Comparison of ENCODE assay signal across 12 mouse cellular contexts in genomic region chr16:85546519-85546918, GRCm38 (mm10). TPM values are rescaled to one million over a fixed set of nuclear protein-coding genes. Genes with fewer than 3 reads are reported as not detected.
DNase-seq lines count a peak whose midpoint lies in the region; ATAC-seq and TF ChIP-seq lines count a peak whose summit lies in the region.
"Had no signal": no experiment of that assay in that cellular context is flagged by ENCODE, and none has a peak within 500 bp of the region (broad histone marks: within the 10 kb centered on the region; RNA-seq: fewer than 3 reads in every experiment).

No protein-coding gene starts in this region.

- H3K9me3 ChIP-seq in heart, embryonic 14.5 days (ENCODE audit: control insufficient read depth, low read length), result no peaks in the 10 kb centered on the region
- H3K9me3 ChIP-seq in kidney, embryonic 15.5 days (replicated peaks), result no peaks in the 10 kb centered on the region
- H3K9me3 ChIP-seq: hindbrain, embryonic 10.5 days; limb, embryonic 15.5 days had no signal

- WGBS in heart, embryonic 14.5 days, result 55% methylated on average over 6 of the region's 6 CpGs
- WGBS in kidney, embryonic 15.5 days, result 39% methylated on average over 6 of the region's 6 CpGs

- H3K36me3 ChIP-seq in heart, embryonic 14.5 days (ENCODE audit: control insufficient read depth, insufficient read depth, low read length), result no peaks in the 10 kb centered on the region
- no peaks in the 10 kb centered on the region for H3K36me3 ChIP-seq in kidney, embryonic 15.5 days
- H3K36me3 ChIP-seq: hindbrain, embryonic 10.5 days; limb, embryonic 15.5 days; midbrain, embryonic 13.5 days had no signal

- H3K4me3 ChIP-seq in layer of hippocampus, adult 2 months, result no peak overlapping the region
- no peak overlapping the region for H3K4me3 ChIP-seq in heart, embryonic 14.5 days (ENCODE audit: control insufficient read depth in 1 of 2, insufficient read depth in 1 of 2, low read depth in 1 of 2, low read length in 2 of 2)
- no peak overlapping the region for H3K4me3 ChIP-seq in kidney, embryonic 15.5 days (replicated peaks)
- H3K4me3 ChIP-seq: hindbrain, embryonic 10.5 days; limb, embryonic 15.5 days; midbrain, embryonic 13.5 days had no signal

- peaks cover 0 to 4% of the 10 kb centered on the region in 2 experiments; a peak in 1 of 4 replicates for H3K4me1 ChIP-seq in heart, embryonic 14.5 days (ENCODE audit: control insufficient read depth in 2 of 2, insufficient read depth in 2 of 2, low read length in 2 of 2)
- H3K4me1 ChIP-seq in kidney, embryonic 15.5 days, result peaks cover 8% of the 10 kb centered on the region

- peak overlapping the region; percentile 46; the same call in 1 of the 2 replicates for H3K27ac ChIP-seq in layer of hippocampus, adult 2 months
- H3K27ac ChIP-seq in heart, embryonic 14.5 days (replicated peaks in 1 of 2; ENCODE audit: control insufficient read depth in 1 of 2, insufficient read depth in 1 of 2, low read depth in 2 of 2, low read length in 2 of 2), result peak overlapping the region; percentile 27 to 31; a peak in 1 of 4 replicates
- 0 out of 2 replicates have a peak overlapping the region, but pooled peaks have one; percentile 22 for H3K27ac ChIP-seq in kidney, embryonic 15.5 days
- H3K27ac ChIP-seq: hindbrain, embryonic 10.5 days; limb, embryonic 15.5 days; midbrain, embryonic 13.5 days had no signal

- TF ChIP-seq CTCF in layer of hippocampus, adult 2 months (conservative IDR thresholded peaks at IDR 0.05), result no peak

- no peaks in the 10 kb centered on the region for H3K27me3 ChIP-seq in heart, embryonic 14.5 days (ENCODE audit: control insufficient read depth, insufficient read depth, low read length)
- no peaks in the 10 kb centered on the region for H3K27me3 ChIP-seq in kidney, embryonic 15.5 days
- H3K27me3 ChIP-seq: limb, embryonic 15.5 days; midbrain, embryonic 13.5 days had no signal

- peak overlapping the region; percentile 21; the same call in 1 of the 2 replicates for H3K4me2 ChIP-seq in heart, embryonic 14.5 days (ENCODE audit: low read length)
- H3K4me2 ChIP-seq in kidney, embryonic 15.5 days, result 0 out of 2 replicates have a peak overlapping the region, but pooled peaks have one; percentile 3
- H3K4me2 ChIP-seq: limb, embryonic 15.5 days; midbrain, embryonic 13.5 days had no signal

- DNase-seq in layer of hippocampus, adult 2 months (ENCODE audit: low spot score in 2 of 2), result no peak
- DNase-seq in layer of hippocampus, postnatal 14 days (ENCODE audit: low spot score in 2 of 2), result no peak
- DNase-seq in lung, postnatal 25 days (ENCODE audit: low spot score), result peak; percentile 76
- no peak for DNase-seq in thymus, postnatal 10 days (ENCODE audit: low spot score in 2 of 2)
- DNase-seq in right cerebral cortex, postnatal 14 days, result no peak
- DNase-seq: layer of hippocampus, adult 9-11 months had no signal

- ATAC-seq in heart, embryonic 14.5 days (ENCODE audit: insufficient number of reproducible peaks, insufficient read depth, low FRiP score, low read depth), result no peak
- no peak for ATAC-seq in kidney, embryonic 15.5 days (replicated peaks; ENCODE audit: low FRiP score)
- ATAC-seq: forebrain, embryonic 14.5 days; midbrain, embryonic 13.5 days had no signal

- H3K9ac ChIP-seq in heart, embryonic 14.5 days (ENCODE audit: low read length), result no peak overlapping the region
- H3K9ac ChIP-seq in kidney, embryonic 15.5 days, result no peak overlapping the region
- H3K9ac ChIP-seq: limb, embryonic 15.5 days; midbrain, embryonic 13.5 days had no signal

RNA-seq across cellular contexts. Expression of gene Cyyr1, which starts 6.7 kb away (rescaled TPM):
- 1 to 10 TPM; 4.0 to 6.1 TPM for total RNA-seq in layer of hippocampus, adult 2 months (2021)
- total RNA-seq in layer of hippocampus, postnatal 14 days (2021), result 1 to 10 TPM; 4.5 to 5.1 TPM
- 5.6 and 7.0 TPM in 2 replicates for polyA plus RNA-seq in heart, embryonic 14.5 days (2014; fragmentation: Nextera tagmentation; extraction: Ambion mirVana)
- polyA plus RNA-seq in kidney, embryonic 15.5 days (2015; fragmentation: Nextera tagmentation; extraction: Ambion mirVana), result 6.4 and 6.5 TPM in 2 replicates
